Mouse (Mus musculus) limb, embryonic 14.5 days (tissue): ENCODE measurements at regions not wholly inside any gene's neighbourhood (a gene's known extent, or its start where the extent isn't known, plus 50 kb on each side); places are given as distances from the start of the nearest gene placed in this dataset.

Experiments used
- ATAC-seq: fragments of 200-750 bp; cut with Nextera tagmentation; 2 replicates; pipeline ENCODE4 v1.8.0; 2017; ENCODE audit warnings: low read depth, moderate number of reproducible peaks, moderate TSS enrichment; ENCODE audit not compliant: low FRiP score
- DNase-seq: peaks from one replicate; pipeline ENCODE4 v3.0.0-alpha.2; 2015; ENCODE audit warnings: low spot score
- H3K27ac ChIP-seq: fragments of 300-500 bp; sonication (generic); replicated peaks from 2 replicates; pipeline ENCODE4 v1.5.1; 2014; ENCODE audit warnings: low read depth, mild to moderate bottlenecking, low read length, moderate library complexity, mixed read lengths
- H3K27me3 ChIP-seq: fragments of 300-500 bp; sonication (generic); 2 replicates; pipeline ENCODE4 v1.6.1; 2014; ENCODE audit warnings: low read length, mixed read lengths; ENCODE audit not compliant: control insufficient read depth, insufficient read depth
- H3K36me3 ChIP-seq: fragments of 300-500 bp; sonication (generic); 2 replicates; pipeline ENCODE4 v1.6.1; 2014; ENCODE audit warnings: mild to moderate bottlenecking, low read length, moderate library complexity, mixed read lengths; ENCODE audit not compliant: control insufficient read depth, insufficient read depth
- H3K4me1 ChIP-seq: fragments of 300-500 bp; sonication (generic); 2 replicates; pipeline ENCODE4 v1.6.1; 2014; ENCODE audit warnings: antibody characterized with exemption, low read length, mixed read lengths; ENCODE audit not compliant: control insufficient read depth, insufficient read depth
- H3K4me2 ChIP-seq: fragments of 300-500 bp; sonication (generic); replicated peaks from 2 replicates; pipeline ENCODE4 v1.6.1; 2014; ENCODE audit warnings: low read depth, mild to moderate bottlenecking, low read length, moderate library complexity; ENCODE audit not compliant: severe bottlenecking
- H3K4me3 ChIP-seq: fragments of 300-500 bp; sonication (generic); replicated peaks from 2 replicates; pipeline ENCODE4 v1.5.1; 2014; ENCODE audit warnings: low read length
- H3K9ac ChIP-seq: fragments of 300-500 bp; sonication (generic); 2 replicates; pipeline ENCODE4 v1.6.1; 2014; ENCODE audit warnings: mild to moderate bottlenecking, low read depth, low read length, moderate library complexity; ENCODE audit not compliant: severe bottlenecking
- H3K9me3 ChIP-seq: fragments of 300-500 bp; sonication (generic); 2 replicates; pipeline ENCODE4 v1.6.1; 2016; ENCODE audit warnings: low read length; ENCODE audit not compliant: control insufficient read depth
- POLR2A ChIP-seq: fragments of 200-500 bp; IDR thresholded peaks from 2 replicates; pipeline ENCODE4 v1.8.0; 2012; ENCODE audit warnings: inconsistent platforms, mild to moderate bottlenecking, moderate library complexity, borderline replicate concordance; ENCODE audit not compliant: insufficient read depth, insufficient read length; ENCODE audit errors: extremely low read depth
- WGBS: fragments of 180-500 bp; shearing (Covaris S2); extraction: QIAGEN DNeasy Blood & Tissue Kit; methylation state at CpG from one replicate; pipeline ENCODE4 v1.1.7; 2014; 5-methylcytosine and 5-hydroxymethylcytosine counted together

GRCm38 (mm10) chr17:84051212-84051611 lies 136.5 kb downstream of the Zfp36l2 start:
- no peak for TF ChIP-seq POLR2A
- ATAC-seq (peak; percentile 62; the same call in 1 of the 2 replicates), DNase-seq (peak; percentile 36)
- Histone ChIP-seq H3K27me3 (no peaks in the 10 kb centered on the region), H3K4me2 (no peak overlapping the region), H3K4me3 (no peak overlapping the region), H3K9ac (no peak overlapping the region), H3K27ac (no peak overlapping the region), H3K4me1 (peaks cover 8% of the 10 kb centered on the region; the same call in 1 of the 2 replicates), H3K36me3 (no peaks in the 10 kb centered on the region), H3K9me3 (no peaks in the 10 kb centered on the region; the same call in 1 of the 2 replicates)
- WGBS, result 63% methylated on average over 9 of the region's 9 CpGs

DNA sequence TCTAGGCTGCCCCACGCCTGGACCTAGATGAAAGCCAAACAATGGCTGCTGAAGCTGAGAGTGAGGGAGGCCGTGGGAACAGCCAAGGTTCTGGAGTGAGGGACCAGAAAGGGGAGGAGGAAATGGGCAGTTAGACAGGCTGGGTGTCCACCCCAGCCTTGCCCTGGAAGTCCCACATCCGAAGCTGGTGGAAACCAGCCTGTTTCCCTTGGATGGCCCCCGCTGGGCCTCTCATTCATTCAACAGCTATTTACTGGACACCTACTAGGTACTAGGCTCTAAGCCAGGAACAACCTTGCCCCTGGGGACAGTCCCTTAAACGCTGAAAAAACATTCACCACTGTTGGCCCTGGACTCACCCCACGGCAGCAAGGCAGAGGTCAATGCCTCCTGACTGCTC lies 139.2 kb downstream of the Zfp36l2 start:
- H3K36me3 ChIP-seq, result no peaks in the 10 kb centered on the region
- ATAC-seq (no peak), DNase-seq (peak; percentile 56)
- H3K27me3 ChIP-seq, result no peaks in the 10 kb centered on the region
- no peak overlapping the region for H3K27ac ChIP-seq
- peaks cover 26% of the 10 kb centered on the region for H3K4me1 ChIP-seq
- no peak overlapping the region for H3K9ac ChIP-seq
- no peak overlapping the region for H3K4me3 ChIP-seq
- WGBS, result 54% methylated on average over 6 of the region's 6 CpGs
- H3K9me3 ChIP-seq, result no peaks in the 10 kb centered on the region; the same call in 1 of the 2 replicates
- TF ChIP-seq POLR2A, result no peak
- no peak overlapping the region for H3K4me2 ChIP-seq

DNA sequence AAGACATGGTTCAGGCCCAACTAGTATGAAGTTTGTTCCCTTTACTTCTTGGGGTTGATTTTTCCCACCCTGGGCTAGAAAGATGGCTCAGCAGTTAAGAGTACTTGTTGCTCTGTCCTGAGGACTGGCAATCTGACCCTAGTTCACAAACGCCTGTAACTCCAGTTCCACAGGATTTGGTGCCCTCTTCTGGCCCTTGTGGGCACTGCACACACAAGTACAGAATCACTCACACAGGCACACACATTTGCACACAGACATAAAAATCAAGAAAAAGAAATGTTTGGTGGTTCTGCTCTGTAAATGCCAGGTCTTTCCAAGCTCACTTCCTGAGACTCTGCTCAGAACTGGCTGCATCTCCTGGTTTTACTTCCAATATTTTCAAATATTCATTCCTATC lies 140.2 kb downstream of the Zfp36l2 start:
- Histone ChIP-seq H3K4me3 (no peak overlapping the region), H3K27ac (no peak overlapping the region), H3K4me2 (no peak overlapping the region), H3K27me3 (no peaks in the 10 kb centered on the region), H3K36me3 (no peaks in the 10 kb centered on the region), H3K9me3 (no peaks in the 10 kb centered on the region; the same call in 1 of the 2 replicates), H3K4me1 (peaks cover 32% of the 10 kb centered on the region), H3K9ac (no peak overlapping the region)
- WGBS, result 76% methylated on average over 1 of the region's 1 CpGs
- DNase-seq (no peak), ATAC-seq (no peak)
- no peak for TF ChIP-seq POLR2A

DNA sequence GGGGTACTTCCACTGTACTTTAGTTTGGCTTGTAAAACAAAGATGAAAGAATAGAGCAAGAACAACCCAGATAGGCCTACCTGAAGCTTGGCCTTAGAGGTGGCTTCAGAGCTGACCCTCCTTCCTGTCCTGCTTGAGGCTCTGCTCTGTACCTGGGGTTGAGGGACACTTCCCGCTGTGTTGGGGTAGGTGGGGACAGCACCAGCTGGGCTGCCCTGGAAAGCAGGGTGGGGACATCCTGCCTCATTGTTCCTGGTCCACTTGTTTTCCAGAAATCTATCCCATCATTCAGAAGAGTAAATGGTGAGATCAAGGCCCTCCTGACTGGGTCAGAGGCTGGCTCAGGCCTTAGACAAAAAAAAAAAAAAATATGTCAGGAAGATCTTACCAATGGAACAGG lies 141.9 kb downstream of the Zfp36l2 start:
- 88% methylated on average over 1 of the region's 1 CpGs for WGBS
- H3K4me1 ChIP-seq, result peaks cover 32% of the 10 kb centered on the region
- no peak for TF ChIP-seq POLR2A
- no peaks in the 10 kb centered on the region for H3K36me3 ChIP-seq
- ATAC-seq (no peak), DNase-seq (no peak)
- peaks cover 5% of the 10 kb centered on the region for H3K9me3 ChIP-seq
- no peak overlapping the region for H3K27ac ChIP-seq
- H3K4me3 ChIP-seq, result no peak overlapping the region
- H3K9ac ChIP-seq, result no peak overlapping the region
- H3K27me3 ChIP-seq, result no peaks in the 10 kb centered on the region
- H3K4me2 ChIP-seq, result no peak overlapping the region

DNA sequence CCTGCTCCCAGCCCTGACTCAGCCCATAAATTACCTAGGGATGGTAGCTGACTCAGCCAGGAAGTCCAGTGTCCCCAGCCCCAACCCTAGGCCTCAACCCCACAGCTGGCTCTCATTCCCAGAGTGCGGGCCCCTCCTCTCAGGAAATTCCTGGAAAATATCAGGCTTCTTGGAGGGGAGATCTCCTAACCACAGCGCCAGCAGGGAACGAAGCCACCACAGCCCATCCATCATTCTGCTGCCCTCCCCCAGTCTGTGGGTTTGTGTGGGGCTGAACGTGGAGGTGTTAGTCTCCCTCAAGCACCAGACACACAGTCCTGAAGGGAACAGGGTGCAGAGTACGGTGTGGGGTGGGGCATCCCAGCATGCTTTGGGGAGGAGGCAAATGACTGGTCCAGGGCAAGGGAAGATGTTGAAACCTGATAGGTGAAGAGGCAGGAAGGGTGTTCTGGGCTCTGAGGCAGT lies 143.2 kb downstream of the Zfp36l2 start:
- H3K9me3 ChIP-seq, result peaks cover 7% of the 10 kb centered on the region

More for the DNA sequence above, 143.2 kb downstream of the Zfp36l2 start:
- no peaks in the 10 kb centered on the region for H3K36me3 ChIP-seq
- 4% methylated on average over 5 of the region's 5 CpGs for WGBS
- no peak overlapping the region for H3K9ac ChIP-seq
- no peak overlapping the region for H3K4me3 ChIP-seq
- 0 out of 2 replicates have a peak overlapping the region, but pooled peaks have one; percentile 3 for H3K4me2 ChIP-seq
- ATAC-seq, result peak; percentile 89
- DNase-seq, result peak; percentile 87
- peaks cover 32% of the 10 kb centered on the region for H3K4me1 ChIP-seq
- no peak for TF ChIP-seq POLR2A
- no peaks in the 10 kb centered on the region for H3K27me3 ChIP-seq
- peak overlapping the region; percentile 72 for H3K27ac ChIP-seq
